In genomic region chr15:79326264-79326663, GRCm38 (mm10) we compare ENCODE assay signal across 8 mouse cellular contexts. TPM values are rescaled to one million over a fixed set of nuclear protein-coding genes. Genes with fewer than 3 reads are reported as not detected.
A peak's percentile ranks its signal among the peaks of the same experiment; 100 is the strongest.
DNase-seq lines count a peak whose midpoint lies in the region; ATAC-seq and TF ChIP-seq lines count a peak whose summit lies in the region.

No protein-coding gene starts in this region.

- H3K36me3 ChIP-seq in hindbrain, postnatal 0 days (ENCODE audit: insufficient read depth, low read length), result no peaks in the 10 kb centered on the region
- H3K36me3 ChIP-seq in lung, embryonic 14.5 days (ENCODE audit: insufficient read depth), result no peaks in the 10 kb centered on the region
- no peaks in the 10 kb centered on the region for H3K36me3 ChIP-seq in stomach, postnatal 0 days (ENCODE audit: control insufficient read depth, insufficient read depth, low read length)

- no peak overlapping the region for H3K4me2 ChIP-seq in hindbrain, postnatal 0 days (ENCODE audit: low read depth, low read length)
- peak overlapping the region; percentile 86 for H3K4me2 ChIP-seq in lung, embryonic 14.5 days
- H3K4me2 ChIP-seq in stomach, postnatal 0 days (replicated peaks; ENCODE audit: low read depth), result no peak overlapping the region

- no peaks in the 10 kb centered on the region for H3K27me3 ChIP-seq in hindbrain, postnatal 0 days (ENCODE audit: insufficient read depth, low read length)
- no peaks in the 10 kb centered on the region for H3K27me3 ChIP-seq in lung, embryonic 14.5 days (ENCODE audit: insufficient read depth, low read length)
- no peaks in the 10 kb centered on the region for H3K27me3 ChIP-seq in stomach, postnatal 0 days (ENCODE audit: control insufficient read depth, insufficient read depth, low read length)

- peaks cover 17% of the 10 kb centered on the region for H3K4me1 ChIP-seq in hindbrain, postnatal 0 days (ENCODE audit: insufficient read depth, low read length)
- H3K4me1 ChIP-seq in lung, embryonic 14.5 days (ENCODE audit: insufficient read depth), result peaks cover 22% of the 10 kb centered on the region
- H3K4me1 ChIP-seq in stomach, postnatal 0 days (replicated peaks; ENCODE audit: control insufficient read depth, insufficient read depth), result peaks cover 14% of the 10 kb centered on the region

- DNase-seq in thymus, postnatal 14 days, result peak; percentile 18
- no peak for DNase-seq in thymus, postnatal 10 days (ENCODE audit: low spot score in 2 of 2)
- no peak for DNase-seq in hindbrain, postnatal 0 days (ENCODE audit: low spot score)
- peak; percentile 74 for DNase-seq in lung, embryonic 14.5 days
- DNase-seq in stomach, postnatal 0 days (ENCODE audit: low spot score), result peak; percentile 50
- DNase-seq in frontal cortex, postnatal 36 days (ENCODE audit: low spot score in 2 of 2), result no peak
- no peak for DNase-seq in heart, adult 8-10 months (ENCODE audit: low spot score)
- DNase-seq in spleen, postnatal 4 days (ENCODE audit: low spot score in 2 of 2), result no peak

- 57% methylated on average over 4 of the region's 4 CpGs for WGBS in hindbrain, postnatal 0 days
- 50% methylated on average over 4 of the region's 4 CpGs for WGBS in lung, embryonic 14.5 days
- WGBS in stomach, postnatal 0 days, result 49% methylated on average over 4 of the region's 4 CpGs

- no peak overlapping the region for H3K4me3 ChIP-seq in hindbrain, postnatal 0 days (ENCODE audit: low read length)
- no peak overlapping the region for H3K4me3 ChIP-seq in lung, embryonic 14.5 days (ENCODE audit: low read depth, low read length)
- H3K4me3 ChIP-seq in stomach, postnatal 0 days (ENCODE audit: low read depth, low read length), result no peak overlapping the region

- ATAC-seq in hindbrain, postnatal 0 days, result no peak
- ATAC-seq in lung, embryonic 14.5 days (ENCODE audit: insufficient read depth), result no peak
- ATAC-seq in stomach, postnatal 0 days (ENCODE audit: low FRiP score, low TSS enrichment), result no peak

- H3K27ac ChIP-seq in hindbrain, postnatal 0 days, result 0 out of 2 replicates have a peak overlapping the region, but pooled peaks have one; percentile 32
- H3K27ac ChIP-seq in lung, embryonic 14.5 days (ENCODE audit: low read depth), result peak overlapping the region; percentile 96
- peak overlapping the region; percentile 97 for H3K27ac ChIP-seq in stomach, postnatal 0 days (replicated peaks)

- no peaks in the 10 kb centered on the region for H3K9me3 ChIP-seq in hindbrain, postnatal 0 days (ENCODE audit: low read length)
- H3K9me3 ChIP-seq in lung, embryonic 14.5 days (ENCODE audit: low read depth, low read length), result no peaks in the 10 kb centered on the region
- H3K9me3 ChIP-seq in stomach, postnatal 0 days (ENCODE audit: control insufficient read depth, low read length), result no peaks in the 10 kb centered on the region

- no peak for TF ChIP-seq EP300 in stomach, postnatal 0 days (optimal IDR thresholded peaks at IDR 0.05)

- no peak overlapping the region for H3K9ac ChIP-seq in hindbrain, postnatal 0 days (replicated peaks; ENCODE audit: low read length)
- H3K9ac ChIP-seq in lung, embryonic 14.5 days, result no peak overlapping the region
- H3K9ac ChIP-seq in stomach, postnatal 0 days (ENCODE audit: low read length), result no peak overlapping the region

- no peak for TF ChIP-seq CTCF in hindbrain, postnatal 0 days (IDR thresholded peaks at IDR 0.05; ENCODE audit: low read depth)
- TF ChIP-seq CTCF in lung, embryonic 14.5 days (IDR thresholded peaks at IDR 0.05; ENCODE audit: low read depth), result no peak
- no peak for TF ChIP-seq CTCF in stomach, postnatal 0 days (IDR thresholded peaks at IDR 0.05; ENCODE audit: low read depth)

RNA-seq across cellular contexts. Expression of gene Pla2g6, which starts 1.9 kb away (rescaled TPM):
- total RNA-seq in hindbrain, postnatal 0 days (2014; rRNA removed), result 24.3 and 28.8 TPM in 2 replicates
- 15.2 and 15.7 TPM in 2 replicates for polyA plus RNA-seq in hindbrain, postnatal 0 days (2015; fragmentation: Nextera tagmentation; extraction: Ambion mirVana)
- 15.2 and 18.4 TPM in 2 replicates for polyA plus RNA-seq in lung, embryonic 14.5 days (2014; fragmentation: Nextera tagmentation; extraction: Ambion mirVana)
- polyA plus RNA-seq in stomach, postnatal 0 days (2015; fragmentation: Nextera tagmentation; extraction: Ambion mirVana), result 8.8 and 9.4 TPM in 2 replicates
- total RNA-seq in heart, adult 8-10 months (2022), result 10 to 100 TPM; 11.6 to 15.6 (median 13.4) TPM

RNA-seq across cellular contexts. Expression of gene Maff, which starts 20.2 kb away (rescaled TPM):
- 4.0 and 5.4 TPM in 2 replicates for total RNA-seq in hindbrain, postnatal 0 days (2014; rRNA removed)
- 1.7 and 2.0 TPM in 2 replicates for polyA plus RNA-seq in hindbrain, postnatal 0 days (2015; fragmentation: Nextera tagmentation; extraction: Ambion mirVana)
- polyA plus RNA-seq in lung, embryonic 14.5 days (2014; fragmentation: Nextera tagmentation; extraction: Ambion mirVana), result 3.3 and 4.3 TPM in 2 replicates
- 11.4 and 11.9 TPM in 2 replicates for polyA plus RNA-seq in stomach, postnatal 0 days (2015; fragmentation: Nextera tagmentation; extraction: Ambion mirVana)
- total RNA-seq in heart, adult 8-10 months (2022), result 10 to 100 TPM in 2 of 4 experiments, 1 to 10 TPM in 2; 5.7 to 11.1 (median 9.9) TPM

RNA-seq across cellular contexts. Expression of gene Baiap2l2, which starts 40.9 kb away (rescaled TPM):
- 1.7 and 2.3 TPM in 2 replicates for total RNA-seq in hindbrain, postnatal 0 days (2014; rRNA removed)
- polyA plus RNA-seq in hindbrain, postnatal 0 days (2015; fragmentation: Nextera tagmentation; extraction: Ambion mirVana), result 6.5 and 6.8 TPM in 2 replicates
- 3.1 and 3.9 TPM in 2 replicates for polyA plus RNA-seq in lung, embryonic 14.5 days (2014; fragmentation: Nextera tagmentation; extraction: Ambion mirVana)
- 4.1 and 4.9 TPM in 2 replicates for polyA plus RNA-seq in stomach, postnatal 0 days (2015; fragmentation: Nextera tagmentation; extraction: Ambion mirVana)
- 1 to 10 TPM in 1 of 4 experiments, under 1 TPM in 1, not detected in 2; 0.54 to 1.3 TPM for total RNA-seq in heart, adult 8-10 months (2022)

Comparison
In these comparisons a context has a peak if more than half of its experiments do, and no peak if none do; other contexts are left out.
1. DNase-seq: peak in thymus, postnatal 14 days (single experiment), lung, embryonic 14.5 days (single experiment) and stomach, postnatal 0 days (single experiment); none in thymus, postnatal 10 days (0 of 2), hindbrain, postnatal 0 days (single experiment), frontal cortex, postnatal 36 days (0 of 2), heart, adult 8-10 months (single experiment) and spleen, postnatal 4 days (0 of 2).
2. H3K27ac ChIP-seq: peak in every context shown above with its lines; median percentile 97 in stomach, postnatal 0 days; 96 in lung, embryonic 14.5 days; 32 in hindbrain, postnatal 0 days.